ENCODE assay signal across 23 mouse cellular contexts in the genomic region with DNA sequence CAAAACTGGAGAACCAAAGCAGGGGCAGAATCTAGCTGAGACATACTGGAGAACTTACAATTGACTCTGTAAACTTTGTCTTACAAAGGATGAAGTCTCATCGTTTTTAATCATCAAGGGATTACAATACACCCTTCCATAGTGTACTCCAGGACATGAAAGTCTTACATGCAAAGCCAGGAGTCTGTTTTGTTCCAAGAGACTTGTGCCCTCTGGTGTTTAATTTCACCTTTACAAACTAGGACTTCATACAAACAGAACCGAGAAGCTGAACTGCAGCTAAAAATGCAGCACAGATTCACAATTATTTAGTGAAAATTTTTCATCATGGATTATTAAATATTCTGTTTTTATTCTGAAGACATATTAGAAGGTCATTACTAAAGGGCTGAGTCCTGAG. TPM values are rescaled to one million over a fixed set of nuclear protein-coding genes. Genes with fewer than 3 reads are reported as not detected.
A peak's percentile ranks its signal among the peaks of the same experiment; 100 is the strongest.
DNase-seq lines count a peak whose midpoint lies in the region; ATAC-seq and TF ChIP-seq lines count a peak whose summit lies in the region.
"Had no signal": no experiment of that assay in that cellular context is flagged by ENCODE, and none has a peak within 500 bp of the region (broad histone marks: within the 10 kb centered on the region; RNA-seq: fewer than 3 reads in every experiment).

No protein-coding gene starts in this region.

- no peak overlapping the region for H3K27ac ChIP-seq in left cerebral cortex, adult 2 months
- no peak overlapping the region for H3K27ac ChIP-seq in midbrain, postnatal 0 days (ENCODE audit: low read depth, low read length)
- H3K27ac ChIP-seq in midbrain, embryonic 13.5 days = no peak overlapping the region
- H3K27ac ChIP-seq: forebrain, embryonic 10.5 days; liver, embryonic 13.5 days; midbrain, embryonic 10.5 days; neural tube, embryonic 12.5 days had no signal

- no peaks in the 10 kb centered on the region for H3K36me3 ChIP-seq in midbrain, postnatal 0 days (ENCODE audit: insufficient read depth, low read length)
- H3K36me3 ChIP-seq in midbrain, embryonic 13.5 days = peaks cover 10% of the 10 kb centered on the region
- H3K36me3 ChIP-seq: forebrain, embryonic 10.5 days; liver, embryonic 13.5 days; midbrain, embryonic 10.5 days had no signal

- H3K4me3 ChIP-seq in left cerebral cortex, adult 2 months = no peak overlapping the region
- no peak overlapping the region for H3K4me3 ChIP-seq in midbrain, postnatal 0 days (ENCODE audit: low read depth, low read length)
- H3K4me3 ChIP-seq in midbrain, embryonic 13.5 days (replicated peaks) = no peak overlapping the region
- H3K4me3 ChIP-seq: forebrain, embryonic 10.5 days; liver, embryonic 13.5 days; midbrain, embryonic 10.5 days; neural tube, embryonic 12.5 days had no signal

- H3K4me2 ChIP-seq in midbrain, postnatal 0 days (ENCODE audit: low read depth, low read length, poor library complexity, severe bottlenecking) = no peak overlapping the region
- H3K4me2 ChIP-seq in midbrain, embryonic 13.5 days (replicated peaks) = no peak overlapping the region
- H3K4me2 ChIP-seq: liver, embryonic 13.5 days; neural tube, embryonic 12.5 days had no signal

- H3K4me1 ChIP-seq in midbrain, postnatal 0 days (ENCODE audit: insufficient read depth, low read length) = no peaks in the 10 kb centered on the region
- H3K4me1 ChIP-seq in midbrain, embryonic 13.5 days (replicated peaks) = no peaks in the 10 kb centered on the region
- H3K4me1 ChIP-seq: forebrain, embryonic 10.5 days; liver, embryonic 13.5 days; midbrain, embryonic 10.5 days; neural tube, embryonic 12.5 days had no signal

- peak; percentile 29 for TF ChIP-seq CTCF in left cerebral cortex, adult 2 months (IDR thresholded peaks at IDR 0.05)
- peak; percentile 49 for TF ChIP-seq CTCF in midbrain, postnatal 0 days (IDR thresholded peaks at IDR 0.05)

- no peak overlapping the region for H3K9ac ChIP-seq in midbrain, postnatal 0 days (replicated peaks; ENCODE audit: low read length, poor library complexity, severe bottlenecking)
- H3K9ac ChIP-seq in midbrain, embryonic 13.5 days (replicated peaks) = no peak overlapping the region
- H3K9ac ChIP-seq: liver, embryonic 13.5 days; neural tube, embryonic 12.5 days had no signal

- peak; percentile 2 for DNase-seq in heart, adult 8-10 months (ENCODE audit: low spot score)
- DNase-seq in heart, adult 18-20 months = no peak
- no peak for DNase-seq in left cerebral cortex, adult 2 months (ENCODE audit: extremely low spot score in 1 of 2, low spot score in 2 of 2)
- no peak for DNase-seq in left cerebral cortex, adult 11 months (ENCODE audit: low spot score)
- peak; percentile 27 for DNase-seq in midbrain, postnatal 0 days (ENCODE audit: low spot score)
- DNase-seq: adrenal gland, adult 8-10 months; cerebellum, adult 18-20 months; cerebellum, postnatal 14 days; gastrocnemius, postnatal 10 days; heart, adult 11 months; kidney, adult 11 months; liver, embryonic 13.5 days; right cerebral cortex, postnatal 14 days; spleen, adult 18-20 months; thymus, postnatal 14 days had no signal

- no peak for ATAC-seq in midbrain, postnatal 0 days (ENCODE audit: low FRiP score)
- no peak for ATAC-seq in midbrain, embryonic 13.5 days
- ATAC-seq in granulocyte monocyte progenitor cell, adult 5-6 weeks (replicated peaks; ENCODE audit: poor library complexity, severe bottlenecking) = no peak
- ATAC-seq: activated CD4-positive, CD25-positive, alpha-beta regulatory T cell, adult 4 months; hindbrain, embryonic 16.5 days had no signal

- H3K27me3 ChIP-seq in midbrain, postnatal 0 days (ENCODE audit: insufficient read depth, low read length) = no peaks in the 10 kb centered on the region
- H3K27me3 ChIP-seq in midbrain, embryonic 13.5 days = no peaks in the 10 kb centered on the region
- H3K27me3 ChIP-seq: liver, embryonic 13.5 days; neural tube, embryonic 12.5 days had no signal

- WGBS in midbrain, postnatal 0 days = 57% methylated on average over 2 of the region's 2 CpGs
- WGBS in midbrain, embryonic 13.5 days = 76% methylated on average over 2 of the region's 2 CpGs

- intact Hi-C loops in left cerebral cortex, adult 2 months (cut with DNase I) = loop anchor here (5.0 kb wide), 1 partner anchor 294 kb away; no protein-coding TSS in a partner anchor

- H3K9me3 ChIP-seq in midbrain, postnatal 0 days (ENCODE audit: low read length) = no peaks in the 10 kb centered on the region
- H3K9me3 ChIP-seq in midbrain, embryonic 13.5 days = no peaks in the 10 kb centered on the region
- H3K9me3 ChIP-seq: forebrain, embryonic 10.5 days; liver, embryonic 13.5 days; midbrain, embryonic 10.5 days; neural tube, embryonic 12.5 days had no signal

RNA-seq across cellular contexts. Expression of gene Rnf180, which starts 53.8 kb away (rescaled TPM):
- total RNA-seq in heart, adult 8-10 months (2022) = 1 to 10 TPM in 3 of 4 experiments, under 1 TPM in 1; 0.94 to 2.3 (median 1.5) TPM
- total RNA-seq in heart, adult 18-20 months (2021) = 1 to 10 TPM; 2.3 TPM
- 10 to 100 TPM; 18.6 to 19.9 TPM for total RNA-seq in left cerebral cortex, adult 2 months (2021)
- total RNA-seq in midbrain, postnatal 0 days (2014; rRNA removed) = 34.4 and 47.1 TPM in 2 replicates
- polyA plus RNA-seq in midbrain, postnatal 0 days (2015; fragmentation: Nextera tagmentation; extraction: Ambion mirVana) = 42.7 and 44.7 TPM in 2 replicates
- polyA plus RNA-seq in midbrain, embryonic 13.5 days (2015; fragmentation: Nextera tagmentation; extraction: Ambion mirVana) = 19.7 and 22.5 TPM in 2 replicates
- total RNA-seq in granulocyte monocyte progenitor cell, adult 5-6 weeks (2014; fragmentation: Nextera tagmentation) = 2.7 and 3.7 TPM in 2 replicates
- 1.3 and 2.9 TPM in 2 replicates for total RNA-seq in granulocyte monocyte progenitor cell, adult 5-6 weeks (2017)
- polyA plus RNA-seq: C2C12 had no signal

Comparison
In these comparisons a context has a peak if more than half of its experiments do, and no peak if none do; other contexts are left out.
1. DNase-seq: peak in heart, adult 8-10 months (single experiment) and midbrain, postnatal 0 days (single experiment); none in heart, adult 18-20 months (0 of 2), left cerebral cortex, adult 2 months (0 of 2) and left cerebral cortex, adult 11 months (single experiment).